Mouse (Mus musculus): ENCODE data around the gene Borcs7. TPM values are rescaled to one million over a fixed set of nuclear protein-coding genes. Genes with fewer than 3 reads are reported as not detected.
A peak's percentile ranks its signal among the peaks of the same experiment; 100 is the strongest.
"Not testable (repeated sequence)": the region's sequence is repeated elsewhere in the genome, so short reads cannot be mapped to it uniquely, and the experiment has no call there.

Borcs7 gene
- polyA plus RNA-seq, 1 experiment from 2014 or later, result 17.5 TPM

GRCm38 (mm10) chr19:46727140-46727736 lies 37.5 kb downstream of the Borcs7 start:
- Histone ChIP-seq H3K36me3 (no peaks in the 10 kb centered on the region), H3K27me3 (no peaks in the 10 kb centered on the region), H3K4me3 (no peak overlapping the region), H3K4me2 (replicated peaks) (no peak overlapping the region), H3K4me1 (peaks cover 12% of the 10 kb centered on the region), H3K9me3 (replicated peaks) (no peaks in the 10 kb centered on the region), H3K27ac (peak overlapping the region; percentile 24; the same call in 1 of the 2 replicates), H3K9ac (no peak overlapping the region)
- 48% methylated on average over 8 of the region's 8 CpGs for WGBS
- ATAC-seq (ENCODE audit: low FRiP score), result peak; percentile 74

- H3K9ac ChIP-seq, result no peak overlapping the region
- H3K36me3 ChIP-seq, result no peaks in the 10 kb centered on the region
- no peak overlapping the region for H3K27ac ChIP-seq
- no peak for ATAC-seq (ENCODE audit: low FRiP score)
- H3K9me3 ChIP-seq (replicated peaks), result no peaks in the 10 kb centered on the region
- H3K4me3 ChIP-seq, result no peak overlapping the region
- WGBS, result 82% methylated on average over 11 of the region's 11 CpGs
- H3K27me3 ChIP-seq, result no peaks in the 10 kb centered on the region
- H3K4me2 ChIP-seq (replicated peaks), result no peak overlapping the region
- peaks cover 12% of the 10 kb centered on the region for H3K4me1 ChIP-seq
These were observed 38.3 kb downstream of the Borcs7 start for GRCm38 (mm10) chr19:46727945-46728540.

DNA sequence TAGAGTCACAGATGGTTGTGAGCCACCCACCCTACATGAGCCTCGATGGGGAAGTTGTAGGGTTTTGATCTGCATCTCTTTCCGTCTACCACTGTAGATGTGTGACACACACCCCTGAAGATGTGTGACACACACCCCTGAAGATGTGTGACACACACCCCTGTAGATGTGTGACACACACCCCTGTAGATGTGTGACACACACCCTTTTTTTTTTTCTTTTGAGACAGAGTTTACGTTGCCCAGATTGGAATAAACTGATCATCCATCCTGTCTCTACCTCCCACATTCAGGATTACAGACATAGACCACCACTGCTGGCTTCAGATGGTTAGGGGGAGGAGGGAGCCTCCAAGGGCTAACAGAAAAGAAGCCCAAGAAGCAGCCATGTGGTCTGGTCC lies 39.2 kb downstream of the Borcs7 start:
- Histone ChIP-seq H3K27ac (no peak overlapping the region), H3K9ac (no peak overlapping the region), H3K9me3 (replicated peaks) (no peaks in the 10 kb centered on the region), H3K4me1 (peaks cover 12% of the 10 kb centered on the region), H3K36me3 (no peaks in the 10 kb centered on the region), H3K27me3 (no peaks in the 10 kb centered on the region), H3K4me3 (no peak overlapping the region), H3K4me2 (replicated peaks) (no peak overlapping the region)
- ATAC-seq (ENCODE audit: low FRiP score), result no peak
- WGBS, result 83% methylated on average over 3 of the region's 3 CpGs

- H3K4me2 ChIP-seq (replicated peaks), result no peak overlapping the region
- ATAC-seq (ENCODE audit: low FRiP score), result no peak
- peaks cover 12% of the 10 kb centered on the region for H3K4me1 ChIP-seq
- no peak overlapping the region for H3K4me3 ChIP-seq
- 88% methylated on average over 10 of the region's 10 CpGs for WGBS
- H3K9ac ChIP-seq, result no peak overlapping the region
- no peak overlapping the region for H3K27ac ChIP-seq
- H3K9me3 ChIP-seq (replicated peaks), result no peaks in the 10 kb centered on the region
- no peaks in the 10 kb centered on the region for H3K36me3 ChIP-seq
- H3K27me3 ChIP-seq, result no peaks in the 10 kb centered on the region
These were observed 41.6 kb downstream of the Borcs7 start for GRCm38 (mm10) chr19:46731351-46731750.

DNA sequence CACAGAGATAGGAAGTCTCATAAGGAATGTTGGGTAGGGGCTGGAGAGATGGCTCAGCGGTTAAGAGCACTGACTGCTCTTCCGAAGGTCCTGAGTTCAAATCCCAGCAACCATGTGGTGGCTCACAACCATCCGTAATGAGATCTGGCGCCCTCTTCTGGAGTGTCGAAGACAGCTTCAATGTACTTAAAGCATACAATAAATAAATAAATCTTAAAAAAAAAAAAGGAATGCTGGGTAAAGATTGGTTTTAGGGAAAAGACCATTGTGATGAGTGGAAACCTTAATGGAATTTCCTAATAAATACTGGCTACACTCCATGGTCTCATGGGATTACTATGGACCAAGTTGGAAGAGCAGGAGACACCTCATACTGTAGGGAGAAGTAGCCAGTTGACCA lies 43.0 kb downstream of the Borcs7 start:
- not testable (repeated sequence) for H3K27ac ChIP-seq; H3K36me3 ChIP-seq; H3K27me3 ChIP-seq; H3K4me2 ChIP-seq (replicated peaks); H3K9ac ChIP-seq; H3K9me3 ChIP-seq (replicated peaks); H3K4me1 ChIP-seq; ATAC-seq (ENCODE audit: low FRiP score); H3K4me3 ChIP-seq
- WGBS, result 89% methylated on average over 5 of the region's 5 CpGs

GRCm38 (mm10) chr19:46733626-46734025 lies 43.9 kb downstream of the Borcs7 start:
- no peak overlapping the region for H3K4me2 ChIP-seq (replicated peaks)
- no peak overlapping the region for H3K27ac ChIP-seq
- no peaks in the 10 kb centered on the region for H3K27me3 ChIP-seq
- no peaks in the 10 kb centered on the region for H3K9me3 ChIP-seq (replicated peaks)
- no peak for ATAC-seq (ENCODE audit: low FRiP score)
- no peak overlapping the region for H3K4me3 ChIP-seq
- no peak overlapping the region for H3K9ac ChIP-seq
- WGBS, result 86% methylated on average over 7 of the region's 7 CpGs
- 0 out of 2 replicates have a peak, but pooled peaks cover 2% of the 10 kb centered on the region for H3K4me1 ChIP-seq
- no peaks in the 10 kb centered on the region for H3K36me3 ChIP-seq

DNA sequence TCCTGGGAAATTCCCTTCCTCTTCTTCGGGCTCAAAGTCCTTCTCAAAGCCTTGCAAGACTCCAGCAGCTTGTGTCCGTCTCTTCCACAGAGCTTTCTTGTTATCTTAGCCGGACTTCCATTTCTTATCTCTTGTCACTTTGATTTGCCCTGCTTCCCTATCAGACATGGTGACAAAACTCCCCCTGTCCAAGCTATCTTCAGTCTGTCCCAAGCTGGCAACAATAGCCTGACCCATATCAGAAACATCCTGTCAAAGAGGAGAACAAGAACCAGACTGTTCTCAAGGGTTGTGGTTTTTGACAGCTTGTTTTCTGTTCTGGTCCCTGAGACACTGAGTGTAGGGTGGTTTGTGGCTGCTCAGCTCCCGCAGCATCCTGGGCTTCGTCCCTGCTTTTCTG lies 45.5 kb downstream of the Borcs7 start:
- H3K4me1 ChIP-seq, result no peaks in the 10 kb centered on the region
- 59% methylated on average over 5 of the region's 5 CpGs for WGBS
- H3K9me3 ChIP-seq (replicated peaks), result no peaks in the 10 kb centered on the region
- H3K36me3 ChIP-seq, result no peaks in the 10 kb centered on the region
- no peaks in the 10 kb centered on the region for H3K27me3 ChIP-seq
- no peak overlapping the region for H3K4me3 ChIP-seq
- H3K9ac ChIP-seq, result no peak overlapping the region
- no peak for ATAC-seq (ENCODE audit: low FRiP score)
- H3K27ac ChIP-seq, result no peak overlapping the region
- H3K4me2 ChIP-seq (replicated peaks), result no peak overlapping the region

DNA sequence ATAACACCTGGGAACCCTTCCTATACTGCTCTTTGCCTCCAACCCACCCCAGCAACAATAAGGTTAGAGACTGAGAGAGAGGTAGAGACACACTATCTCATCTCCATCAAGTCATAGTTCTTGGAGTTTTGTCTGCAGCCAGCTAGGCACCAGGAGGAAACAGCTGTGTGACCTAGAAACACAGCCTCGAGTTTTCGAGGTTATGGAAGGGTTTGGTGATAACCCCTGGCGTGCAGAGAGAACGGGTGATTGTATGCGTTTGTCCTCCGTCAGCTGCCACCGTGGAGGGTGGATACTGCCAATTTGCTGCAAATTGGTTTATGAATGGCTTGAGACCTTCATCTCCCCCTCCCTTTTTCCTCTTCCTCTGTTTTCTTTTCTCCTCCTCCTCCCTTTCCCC lies 47.4 kb downstream of the Borcs7 start:
- H3K4me3 ChIP-seq, result no peak overlapping the region
- H3K9ac ChIP-seq, result no peak overlapping the region
- no peaks in the 10 kb centered on the region for H3K36me3 ChIP-seq
- H3K27me3 ChIP-seq, result no peaks in the 10 kb centered on the region
- H3K9me3 ChIP-seq (replicated peaks), result no peaks in the 10 kb centered on the region
- H3K27ac ChIP-seq, result no peak overlapping the region
- H3K4me2 ChIP-seq (replicated peaks), result no peak overlapping the region
- 81% methylated on average over 7 of the region's 7 CpGs for WGBS
- ATAC-seq (ENCODE audit: low FRiP score), result no peak
- H3K4me1 ChIP-seq, result no peaks in the 10 kb centered on the region

- H3K4me2 ChIP-seq (replicated peaks), result no peak overlapping the region
- H3K4me3 ChIP-seq, result no peak overlapping the region
- no peaks in the 10 kb centered on the region for H3K36me3 ChIP-seq
- WGBS, result 57% methylated on average over 7 of the region's 7 CpGs
- H3K4me1 ChIP-seq, result no peaks in the 10 kb centered on the region
- H3K9me3 ChIP-seq (replicated peaks), result no peaks in the 10 kb centered on the region
- H3K27me3 ChIP-seq, result no peaks in the 10 kb centered on the region
- no peak overlapping the region for H3K9ac ChIP-seq
- ATAC-seq (ENCODE audit: low FRiP score), result no peak; the same call in 1 of the 2 replicates
- H3K27ac ChIP-seq, result no peak overlapping the region
These were observed 50.8 kb downstream of the Borcs7 start for GRCm38 (mm10) chr19:46740341-46741008.

- no peaks in the 10 kb centered on the region for H3K27me3 ChIP-seq
- H3K9me3 ChIP-seq (replicated peaks), result no peaks in the 10 kb centered on the region
- no peak overlapping the region for H3K4me3 ChIP-seq
- no peaks in the 10 kb centered on the region for H3K36me3 ChIP-seq
- H3K4me1 ChIP-seq, result no peaks in the 10 kb centered on the region
- WGBS, result 45% methylated on average over 6 of the region's 6 CpGs
- ATAC-seq (ENCODE audit: low FRiP score), result no peak
- H3K4me2 ChIP-seq (replicated peaks), result no peak overlapping the region
- H3K9ac ChIP-seq, result no peak overlapping the region
- H3K27ac ChIP-seq, result no peak overlapping the region
These were observed 51.9 kb downstream of the Borcs7 start for GRCm38 (mm10) chr19:46741574-46741973.

DNA sequence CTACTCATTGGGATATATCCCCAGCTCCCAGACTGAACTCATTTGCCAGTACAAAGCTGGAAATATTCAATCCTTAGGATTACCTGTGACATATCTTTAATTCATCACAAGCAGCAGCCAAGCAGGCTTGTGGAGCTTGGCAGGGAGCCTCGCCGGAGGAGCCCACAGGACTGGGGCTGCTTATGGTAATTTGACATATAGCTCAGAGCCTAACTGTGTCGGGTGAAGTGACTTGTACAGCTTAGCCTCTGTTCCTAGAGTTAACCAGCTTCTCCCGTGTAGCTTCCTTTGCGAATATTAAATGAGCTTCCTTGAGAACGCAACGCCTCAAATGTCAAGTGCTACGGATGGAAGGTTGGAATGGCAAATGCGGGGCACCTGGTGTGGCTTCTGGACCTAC lies 55.0 kb downstream of the Borcs7 start:
- 69% methylated on average over 9 of the region's 9 CpGs for WGBS
- Histone ChIP-seq H3K9ac (no peak overlapping the region), H3K27ac (no peak overlapping the region), H3K4me2 (replicated peaks) (no peak overlapping the region), H3K36me3 (no peaks in the 10 kb centered on the region), H3K27me3 (no peaks in the 10 kb centered on the region), H3K4me1 (no peaks in the 10 kb centered on the region), H3K4me3 (no peak overlapping the region), H3K9me3 (replicated peaks) (no peaks in the 10 kb centered on the region)
- no peak for ATAC-seq (ENCODE audit: low FRiP score)

DNA sequence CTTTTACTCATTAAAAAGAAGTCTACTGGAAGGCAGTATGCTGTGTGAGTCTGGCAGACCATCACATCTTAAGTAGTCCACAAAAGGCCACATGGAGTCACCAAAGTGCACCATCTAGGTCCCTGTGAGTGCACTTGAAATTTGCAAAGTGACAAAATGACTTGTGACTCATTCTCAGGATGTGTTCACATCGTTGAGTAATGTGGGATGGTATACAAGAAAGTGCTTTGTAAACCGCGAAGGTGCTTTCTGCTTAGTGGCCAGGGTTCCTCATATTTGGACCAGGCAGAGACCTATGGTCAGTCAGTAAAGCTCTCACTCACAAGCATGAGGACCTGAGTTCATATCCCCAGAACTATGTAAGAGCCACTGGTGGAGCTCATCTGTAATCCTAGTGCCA lies 58.1 kb downstream of the Borcs7 start:
- H3K9ac ChIP-seq, result no peak overlapping the region
- no peaks in the 10 kb centered on the region for H3K9me3 ChIP-seq (replicated peaks)
- no peaks in the 10 kb centered on the region for H3K36me3 ChIP-seq
- H3K27ac ChIP-seq, result no peak overlapping the region
- H3K27me3 ChIP-seq, result no peaks in the 10 kb centered on the region
- 92% methylated on average over 3 of the region's 3 CpGs for WGBS
- no peak overlapping the region for H3K4me2 ChIP-seq (replicated peaks)
- H3K4me1 ChIP-seq, result no peaks in the 10 kb centered on the region
- H3K4me3 ChIP-seq, result no peak overlapping the region
- ATAC-seq (ENCODE audit: low FRiP score), result no peak

DNA sequence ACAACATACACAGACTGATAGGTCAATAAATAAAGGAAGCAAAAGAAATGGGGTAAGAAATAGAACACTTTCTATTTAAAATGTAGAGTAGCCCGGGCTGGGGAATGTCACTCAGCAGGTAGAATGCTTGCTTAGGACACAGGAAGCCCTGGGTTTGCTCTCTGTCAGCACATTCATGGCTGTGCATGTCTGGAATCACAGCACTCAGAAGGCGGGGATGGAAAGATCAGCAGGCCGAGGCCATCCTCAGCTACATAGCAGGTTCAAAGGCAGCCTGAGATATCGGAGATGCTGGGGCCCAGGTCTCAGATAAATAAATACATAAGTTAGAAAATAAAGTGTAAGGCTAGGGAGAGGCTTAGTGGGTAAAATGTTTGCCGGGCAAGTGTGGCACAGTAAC lies 62.5 kb downstream of the Borcs7 start:
- Histone ChIP-seq H3K4me3 (no peak overlapping the region), H3K27me3 (no peaks in the 10 kb centered on the region; the same call in 1 of the 2 replicates), H3K9ac (no peak overlapping the region), H3K4me1 (no peaks in the 10 kb centered on the region), H3K36me3 (no peaks in the 10 kb centered on the region), H3K9me3 (replicated peaks) (no peaks in the 10 kb centered on the region), H3K4me2 (replicated peaks) (no peak overlapping the region), H3K27ac (no peak overlapping the region)
- 86% methylated on average over 5 of the region's 5 CpGs for WGBS
- ATAC-seq (ENCODE audit: low FRiP score), result no peak
